Mouse (Mus musculus): ENCODE results near the gene Csrp1. TPM values are rescaled to one million over a fixed set of nuclear protein-coding genes. Genes with fewer than 3 reads are reported as not detected.

The Csrp1 gene
- polyA plus RNA-seq, 2 experiments: 102 to 123 TPM

DNA sequence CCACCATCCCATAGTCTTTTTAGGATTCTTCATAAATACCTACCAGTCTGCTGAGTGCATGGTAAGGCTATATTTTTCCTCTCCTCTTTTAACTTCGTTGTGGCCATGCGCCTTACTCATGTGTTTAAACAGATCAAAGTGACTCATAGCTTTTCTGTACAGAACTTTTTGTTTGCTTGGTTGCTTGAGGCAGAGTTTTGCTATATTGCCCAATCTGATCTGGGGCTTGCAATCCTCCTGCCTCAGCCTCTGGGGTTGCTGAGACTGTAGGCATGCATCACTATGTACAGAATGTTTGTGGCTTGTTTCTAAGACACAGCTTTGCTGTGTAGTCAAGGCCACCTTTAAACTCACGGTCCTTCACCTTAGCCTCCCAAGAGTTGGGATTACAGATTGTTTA is 36.1 kb downstream of the Csrp1 start:
- 75% methylated on average over 3 of the region's 3 CpGs for WGBS
- no peaks in the 10 kb centered on the region for H3K27me3 ChIP-seq (ENCODE audit: control insufficient read depth, insufficient read depth, low read length)
- H3K36me3 ChIP-seq (ENCODE audit: control insufficient read depth, insufficient read depth, low read length): peaks cover 10% of the 10 kb centered on the region; the same call in 1 of the 2 replicates
- no peak overlapping the region for H3K4me2 ChIP-seq (replicated peaks; ENCODE audit: low read depth, low read length, severe bottlenecking)
- 0 out of 2 replicates have a peak, but pooled peaks cover 2% of the 10 kb centered on the region for H3K4me1 ChIP-seq (ENCODE audit: control insufficient read depth, insufficient read depth, low read length)
- no peaks in the 10 kb centered on the region for H3K9me3 ChIP-seq (ENCODE audit: control insufficient read depth, low read length)
- no peak for DNase-seq (ENCODE audit: low spot score)
- no peak overlapping the region for H3K9ac ChIP-seq (ENCODE audit: low read depth, low read length, severe bottlenecking)
- no peak for ATAC-seq (ENCODE audit: low FRiP score, low read depth)
- no peak for TF ChIP-seq POLR2A (IDR thresholded peaks at IDR 0.05; ENCODE audit: borderline replicate concordance, extremely low read depth, insufficient read depth, insufficient read length)
- no peak overlapping the region for H3K4me3 ChIP-seq (replicated peaks; ENCODE audit: low read length)
- H3K27ac ChIP-seq (replicated peaks; ENCODE audit: low read depth, low read length): no peak overlapping the region

GRCm38 (mm10) chr1:135757287-135757686 is 37.4 kb downstream of the Csrp1 start:
- Histone ChIP-seq H3K36me3 (ENCODE audit: control insufficient read depth, insufficient read depth, low read length) (no peaks in the 10 kb centered on the region), H3K4me2 (replicated peaks; ENCODE audit: low read depth, low read length, severe bottlenecking) (no peak overlapping the region), H3K27me3 (ENCODE audit: control insufficient read depth, insufficient read depth, low read length) (no peaks in the 10 kb centered on the region), H3K27ac (replicated peaks; ENCODE audit: low read depth, low read length) (no peak overlapping the region), H3K4me3 (replicated peaks; ENCODE audit: low read length) (no peak overlapping the region), H3K4me1 (ENCODE audit: control insufficient read depth, insufficient read depth, low read length) (0 out of 2 replicates have a peak, but pooled peaks cover 2% of the 10 kb centered on the region), H3K9ac (ENCODE audit: low read depth, low read length, severe bottlenecking) (no peak overlapping the region), H3K9me3 (ENCODE audit: control insufficient read depth, low read length) (no peaks in the 10 kb centered on the region)
- WGBS: 67% methylated on average over 8 of the region's 8 CpGs
- TF ChIP-seq POLR2A (IDR thresholded peaks at IDR 0.05; ENCODE audit: borderline replicate concordance, extremely low read depth, insufficient read depth, insufficient read length): no peak
- no peak for ATAC-seq (ENCODE audit: low FRiP score, low read depth)
- DNase-seq (ENCODE audit: low spot score): no peak

- Histone ChIP-seq H3K4me1 (ENCODE audit: control insufficient read depth, insufficient read depth, low read length) (peaks cover 2% of the 10 kb centered on the region; the same call in 1 of the 2 replicates), H3K4me3 (replicated peaks; ENCODE audit: low read length) (no peak overlapping the region), H3K27ac (replicated peaks; ENCODE audit: low read depth, low read length) (no peak overlapping the region), H3K36me3 (ENCODE audit: control insufficient read depth, insufficient read depth, low read length) (no peaks in the 10 kb centered on the region), H3K9ac (ENCODE audit: low read depth, low read length, severe bottlenecking) (no peak overlapping the region), H3K9me3 (ENCODE audit: control insufficient read depth, low read length) (no peaks in the 10 kb centered on the region), H3K27me3 (ENCODE audit: control insufficient read depth, insufficient read depth, low read length) (no peaks in the 10 kb centered on the region), H3K4me2 (replicated peaks; ENCODE audit: low read depth, low read length, severe bottlenecking) (no peak overlapping the region)
- DNase-seq (ENCODE audit: low spot score) (no peak), ATAC-seq (ENCODE audit: low FRiP score, low read depth) (no peak)
- WGBS: 53% methylated on average over 4 of the region's 4 CpGs
- TF ChIP-seq POLR2A (IDR thresholded peaks at IDR 0.05; ENCODE audit: borderline replicate concordance, extremely low read depth, insufficient read depth, insufficient read length): no peak
Observed at GRCm38 (mm10) chr1:135759685-135760084, 39.8 kb downstream of the Csrp1 start.

DNA sequence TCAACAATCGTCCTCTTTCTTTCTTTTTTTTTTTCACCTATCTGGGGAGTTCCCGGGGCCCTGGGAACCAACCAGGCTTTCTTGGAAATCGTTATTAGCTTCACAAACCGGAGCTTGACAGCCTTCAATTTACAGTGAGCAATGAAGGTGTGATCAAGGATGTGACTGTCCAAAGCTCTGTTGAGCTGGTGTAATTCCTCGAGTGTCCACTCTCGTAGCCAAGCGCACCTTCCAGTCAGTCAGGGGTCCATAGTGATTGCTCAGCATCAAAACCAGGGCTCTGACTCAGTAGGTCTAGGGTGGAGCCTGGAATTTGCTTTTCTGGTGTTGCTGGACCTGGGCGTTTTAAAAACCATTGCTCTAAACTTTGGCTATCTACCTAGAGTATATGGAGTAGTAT is 40.4 kb downstream of the Csrp1 start:
- H3K27me3 ChIP-seq (ENCODE audit: control insufficient read depth, insufficient read depth, low read length): no peaks in the 10 kb centered on the region
- no peak for TF ChIP-seq POLR2A (IDR thresholded peaks at IDR 0.05; ENCODE audit: borderline replicate concordance, extremely low read depth, insufficient read depth, insufficient read length)
- WGBS: 51% methylated on average over 7 of the region's 8 CpGs
- no peak overlapping the region for H3K27ac ChIP-seq (replicated peaks; ENCODE audit: low read depth, low read length)
- H3K4me1 ChIP-seq (ENCODE audit: control insufficient read depth, insufficient read depth, low read length): peaks cover 2% of the 10 kb centered on the region
- H3K4me2 ChIP-seq (replicated peaks; ENCODE audit: low read depth, low read length, severe bottlenecking): no peak overlapping the region
- H3K36me3 ChIP-seq (ENCODE audit: control insufficient read depth, insufficient read depth, low read length): no peaks in the 10 kb centered on the region
- no peak overlapping the region for H3K4me3 ChIP-seq (replicated peaks; ENCODE audit: low read length)
- no peaks in the 10 kb centered on the region for H3K9me3 ChIP-seq (ENCODE audit: control insufficient read depth, low read length)
- no peak for ATAC-seq (ENCODE audit: low FRiP score, low read depth)
- DNase-seq (ENCODE audit: low spot score): no peak
- no peak overlapping the region for H3K9ac ChIP-seq (ENCODE audit: low read depth, low read length, severe bottlenecking)

DNA sequence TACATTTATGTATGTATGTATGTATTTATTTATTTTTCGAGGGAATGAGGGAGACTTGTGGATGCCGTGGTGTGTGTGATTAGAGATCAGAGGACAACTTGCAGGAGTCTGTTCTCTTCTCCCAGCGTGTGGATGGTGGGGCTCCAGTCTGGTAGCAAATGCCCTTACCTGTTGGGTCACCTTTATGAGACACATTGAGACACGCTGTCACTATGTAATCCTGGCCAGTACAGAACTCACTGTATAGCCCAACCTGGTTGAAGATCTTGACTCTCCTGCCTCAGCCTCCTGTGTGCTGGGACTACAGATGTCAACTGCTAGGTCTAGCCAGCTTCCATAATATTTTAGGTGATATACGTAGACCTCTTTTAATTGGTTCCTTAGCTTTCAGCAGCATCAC is 41.9 kb downstream of the Csrp1 start:
- Histone ChIP-seq H3K4me2 (replicated peaks; ENCODE audit: low read depth, low read length, severe bottlenecking) (no peak overlapping the region), H3K27me3 (ENCODE audit: control insufficient read depth, insufficient read depth, low read length) (no peaks in the 10 kb centered on the region), H3K36me3 (ENCODE audit: control insufficient read depth, insufficient read depth, low read length) (no peaks in the 10 kb centered on the region), H3K4me3 (replicated peaks; ENCODE audit: low read length) (no peak overlapping the region), H3K9ac (ENCODE audit: low read depth, low read length, severe bottlenecking) (no peak overlapping the region), H3K27ac (replicated peaks; ENCODE audit: low read depth, low read length) (no peak overlapping the region), H3K4me1 (ENCODE audit: control insufficient read depth, insufficient read depth, low read length) (peaks cover 6% of the 10 kb centered on the region), H3K9me3 (ENCODE audit: control insufficient read depth, low read length) (no peaks in the 10 kb centered on the region)
- 86% methylated on average over 5 of the region's 5 CpGs for WGBS
- ATAC-seq (ENCODE audit: low FRiP score, low read depth) (no peak), DNase-seq (ENCODE audit: low spot score) (no peak)
- TF ChIP-seq POLR2A (IDR thresholded peaks at IDR 0.05; ENCODE audit: borderline replicate concordance, extremely low read depth, insufficient read depth, insufficient read length): no peak

All from limb, embryonic 14.5 days (tissue).